Mouse (Mus musculus): Measurements from ENCODE around the gene Krt86. TPM values are rescaled to one million over a fixed set of nuclear protein-coding genes. Genes with fewer than 3 reads are reported as not detected.

Gene Krt86
- not detected in 2 replicates for polyA plus RNA-seq (2015; fragmentation: Nextera tagmentation; extraction: Ambion mirVana)

DNA sequence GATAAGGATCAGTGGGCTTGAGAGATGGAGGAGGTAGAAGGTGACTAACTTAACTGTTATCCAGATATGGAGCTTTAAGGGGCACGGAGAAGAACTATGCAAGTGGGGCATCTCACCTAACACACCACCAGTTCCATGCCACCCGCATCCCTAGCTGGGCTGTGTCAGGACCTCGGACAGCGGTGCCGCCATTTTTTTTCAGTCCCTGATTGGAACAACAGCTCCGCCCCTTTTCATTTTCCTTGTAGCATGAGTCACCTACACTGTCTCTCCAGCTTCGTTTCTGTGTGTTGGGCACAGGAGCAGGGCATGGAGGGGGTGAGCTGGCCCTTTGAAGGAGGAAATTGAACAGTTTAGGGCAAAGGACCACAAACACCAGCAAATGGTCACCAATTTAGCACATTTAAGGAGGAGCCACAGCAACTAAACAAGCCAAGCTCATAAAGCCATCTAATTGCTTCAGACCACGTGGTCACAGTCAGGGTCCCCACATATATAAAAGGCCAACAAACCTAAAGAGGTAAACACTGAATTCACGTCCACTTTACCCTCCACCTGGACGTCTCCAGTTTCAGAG, at the start of gene Krt86:
Gene Krt86 (plus strand): TSS at position 527 of the 577 bp plus-strand sequence.
- 20% methylated on average over 10 of the region's 10 CpGs for WGBS (ENCODE audit: insufficient replicate concordance)
- Histone ChIP-seq H3K36me3 (replicated peaks; ENCODE audit: insufficient read depth, low read length) (no peaks in the 10 kb centered on the region), H3K4me3 (ENCODE audit: low read depth, low read length) (no peak within 1 kb of the TSS), H3K4me1 (ENCODE audit: insufficient read depth) (no peaks in the 10 kb centered on the region), H3K9ac (replicated peaks) (no peak within 1 kb of the TSS), H3K4me2 (ENCODE audit: low read depth, low read length) (no peak within 1 kb of the TSS), H3K27ac (ENCODE audit: low read depth) (no peak within 1 kb of the TSS), H3K9me3 (ENCODE audit: low read length) (no peaks in the 10 kb centered on the region), H3K27me3 (ENCODE audit: insufficient read depth, low read length) (no peaks in the 10 kb centered on the region)
- DNase-seq (peak; percentile 51), ATAC-seq (no peak)
- TF ChIP-seq EP300 (IDR thresholded peaks at IDR 0.05; ENCODE audit: low read depth) (no peak), CTCF (IDR thresholded peaks at IDR 0.05; ENCODE audit: low read depth) (no peak)

DNA sequence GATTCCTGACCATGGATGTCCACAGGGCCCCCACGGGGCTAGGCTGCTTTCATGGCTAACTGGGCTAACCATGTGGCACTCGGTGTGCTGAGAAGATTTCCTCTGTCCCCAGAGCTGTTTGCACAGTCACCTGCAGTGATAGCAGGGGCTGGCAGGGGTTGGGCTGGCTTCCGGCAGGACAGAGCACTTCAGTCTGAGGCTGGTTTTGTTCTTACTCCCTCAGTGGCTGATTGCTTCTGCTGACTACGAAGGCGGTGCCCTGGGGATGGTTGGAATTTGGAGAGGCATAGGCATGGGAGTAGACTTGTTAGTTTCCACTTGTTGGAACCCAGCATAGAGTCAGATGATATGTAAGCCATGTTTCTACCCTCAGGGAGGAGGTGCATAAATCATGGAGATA, 48.4 kb upstream of the Krt86 start:
- Histone ChIP-seq H3K4me1 (ENCODE audit: insufficient read depth) (no peaks in the 10 kb centered on the region), H3K4me3 (ENCODE audit: low read depth, low read length) (no peak overlapping the region), H3K9me3 (ENCODE audit: low read length) (no peaks in the 10 kb centered on the region), H3K4me2 (ENCODE audit: low read depth, low read length) (no peak overlapping the region), H3K27ac (ENCODE audit: low read depth) (no peak overlapping the region), H3K27me3 (ENCODE audit: insufficient read depth, low read length) (no peaks in the 10 kb centered on the region), H3K9ac (replicated peaks) (no peak overlapping the region), H3K36me3 (replicated peaks; ENCODE audit: insufficient read depth, low read length) (no peaks in the 10 kb centered on the region)
- ATAC-seq: no peak
- DNase-seq: no peak
- 28% methylated on average over 5 of the region's 5 CpGs for WGBS (ENCODE audit: insufficient replicate concordance)
- no peak for TF ChIP-seq EP300 (IDR thresholded peaks at IDR 0.05; ENCODE audit: low read depth)
- no peak for TF ChIP-seq CTCF (IDR thresholded peaks at IDR 0.05; ENCODE audit: low read depth)

GRCm38 (mm10) chr15:101436611-101437010, 36.7 kb upstream of the Krt86 start:
- Histone ChIP-seq H3K4me3 (ENCODE audit: low read depth, low read length) (no peak overlapping the region), H3K36me3 (replicated peaks; ENCODE audit: insufficient read depth, low read length) (no peaks in the 10 kb centered on the region), H3K9ac (replicated peaks) (no peak overlapping the region), H3K27me3 (ENCODE audit: insufficient read depth, low read length) (peaks cover 25% of the 10 kb centered on the region), H3K9me3 (ENCODE audit: low read length) (no peaks in the 10 kb centered on the region), H3K27ac (ENCODE audit: low read depth) (no peak overlapping the region), H3K4me2 (ENCODE audit: low read depth, low read length) (no peak overlapping the region), H3K4me1 (ENCODE audit: insufficient read depth) (no peaks in the 10 kb centered on the region)
- ATAC-seq (no peak), DNase-seq (no peak)
- no peak for TF ChIP-seq CTCF (IDR thresholded peaks at IDR 0.05; ENCODE audit: low read depth)
- TF ChIP-seq EP300 (IDR thresholded peaks at IDR 0.05; ENCODE audit: low read depth): no peak
- WGBS (ENCODE audit: insufficient replicate concordance): 70% methylated on average over 7 of the region's 7 CpGs

- H3K4me3 ChIP-seq (ENCODE audit: low read depth, low read length): no peak within 1 kb of the TSS
- no peak within 1 kb of the TSS for H3K27ac ChIP-seq (ENCODE audit: low read depth)
- H3K36me3 ChIP-seq (replicated peaks; ENCODE audit: insufficient read depth, low read length): no peaks in the 10 kb centered on the region
- H3K9ac ChIP-seq (replicated peaks): no peak within 1 kb of the TSS
- peaks cover 21% of the 10 kb centered on the region for H3K27me3 ChIP-seq (ENCODE audit: insufficient read depth, low read length)
- H3K9me3 ChIP-seq (ENCODE audit: low read length): no peaks in the 10 kb centered on the region
- no peaks in the 10 kb centered on the region for H3K4me1 ChIP-seq (ENCODE audit: insufficient read depth)
- no peak within 1 kb of the TSS for H3K4me2 ChIP-seq (ENCODE audit: low read depth, low read length)
- no peak for ATAC-seq
- 2% methylated on average over 33 of the region's 34 CpGs for WGBS (ENCODE audit: insufficient replicate concordance)
- TF ChIP-seq CTCF (IDR thresholded peaks at IDR 0.05; ENCODE audit: low read depth) (no peak), EP300 (IDR thresholded peaks at IDR 0.05; ENCODE audit: low read depth) (no peak)
- DNase-seq: no peak
Observed at GRCm38 (mm10) chr15:101438555-101438954, 34.7 kb upstream of the Krt86 start, which contains the start of gene Krt87. Krt87 (minus strand) TSS chr15:101438804.

- ATAC-seq (no peak), DNase-seq (no peak)
- H3K27ac ChIP-seq (ENCODE audit: low read depth): no peak overlapping the region
- TF ChIP-seq EP300 (IDR thresholded peaks at IDR 0.05; ENCODE audit: low read depth) (no peak), CTCF (IDR thresholded peaks at IDR 0.05; ENCODE audit: low read depth) (no peak)
- H3K9me3 ChIP-seq (ENCODE audit: low read length): no peaks in the 10 kb centered on the region
- no peaks in the 10 kb centered on the region for H3K4me1 ChIP-seq (ENCODE audit: insufficient read depth)
- no peaks in the 10 kb centered on the region for H3K36me3 ChIP-seq (replicated peaks; ENCODE audit: insufficient read depth, low read length)
- no peak overlapping the region for H3K9ac ChIP-seq (replicated peaks)
- H3K27me3 ChIP-seq (ENCODE audit: insufficient read depth, low read length): peaks cover 21% of the 10 kb centered on the region
- 67% methylated on average over 4 of the region's 4 CpGs for WGBS (ENCODE audit: insufficient replicate concordance)
- no peak overlapping the region for H3K4me2 ChIP-seq (ENCODE audit: low read depth, low read length)
- H3K4me3 ChIP-seq (ENCODE audit: low read depth, low read length): no peak overlapping the region
Observed at GRCm38 (mm10) chr15:101440837-101441236, 32.4 kb upstream of the Krt86 start.

DNA sequence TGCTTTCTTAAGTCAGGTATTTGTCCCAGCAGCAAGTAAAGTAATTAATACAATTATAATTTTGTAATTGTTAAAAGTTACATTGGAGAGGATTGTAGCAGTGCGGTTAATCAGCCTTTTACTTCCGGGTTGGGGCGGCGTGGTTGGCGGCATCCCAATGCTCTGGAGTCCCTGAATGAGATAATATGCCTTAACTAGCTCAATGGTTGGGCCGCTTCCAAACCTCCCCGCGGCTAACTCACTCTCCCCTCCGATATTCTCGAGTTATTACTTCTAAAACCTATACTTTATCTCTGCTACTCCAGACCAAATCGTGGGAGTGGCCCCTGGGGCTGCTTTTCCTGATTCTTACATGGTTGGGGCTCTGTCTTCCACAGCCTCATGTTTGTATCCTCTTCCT, 26.7 kb upstream of the Krt86 start:
- Histone ChIP-seq H3K9ac (replicated peaks) (no peak overlapping the region), H3K4me2 (ENCODE audit: low read depth, low read length) (no peak overlapping the region), H3K27ac (ENCODE audit: low read depth) (no peak overlapping the region), H3K36me3 (replicated peaks; ENCODE audit: insufficient read depth, low read length) (no peaks in the 10 kb centered on the region), H3K4me1 (ENCODE audit: insufficient read depth) (no peaks in the 10 kb centered on the region), H3K9me3 (ENCODE audit: low read length) (no peaks in the 10 kb centered on the region), H3K27me3 (ENCODE audit: insufficient read depth, low read length) (no peaks in the 10 kb centered on the region), H3K4me3 (ENCODE audit: low read depth, low read length) (no peak overlapping the region)
- WGBS (ENCODE audit: insufficient replicate concordance): 61% methylated on average over 11 of the region's 11 CpGs
- TF ChIP-seq EP300 (IDR thresholded peaks at IDR 0.05; ENCODE audit: low read depth) (no peak), CTCF (IDR thresholded peaks at IDR 0.05; ENCODE audit: low read depth) (no peak)
- DNase-seq (no peak), ATAC-seq (no peak)

All from liver, postnatal 0 days (tissue).